Mouse (Mus musculus) bone marrow macrophage, adult 2 months (primary cell): ENCODE results near the gene Smpd3.

Source experiments
- CTCF ChIP-seq: IDR thresholded peaks from 2 replicates; pipeline ENCODE4 v1.5.1; 2012; ENCODE audit warnings: low read depth, mild to moderate bottlenecking, low read length, moderate library complexity
- POLR2A ChIP-seq: IDR thresholded peaks from 2 replicates; pipeline ENCODE4 v1.6.1; 2012; ENCODE audit warnings: mild to moderate bottlenecking, low read depth, low read length, borderline replicate concordance

DNA sequence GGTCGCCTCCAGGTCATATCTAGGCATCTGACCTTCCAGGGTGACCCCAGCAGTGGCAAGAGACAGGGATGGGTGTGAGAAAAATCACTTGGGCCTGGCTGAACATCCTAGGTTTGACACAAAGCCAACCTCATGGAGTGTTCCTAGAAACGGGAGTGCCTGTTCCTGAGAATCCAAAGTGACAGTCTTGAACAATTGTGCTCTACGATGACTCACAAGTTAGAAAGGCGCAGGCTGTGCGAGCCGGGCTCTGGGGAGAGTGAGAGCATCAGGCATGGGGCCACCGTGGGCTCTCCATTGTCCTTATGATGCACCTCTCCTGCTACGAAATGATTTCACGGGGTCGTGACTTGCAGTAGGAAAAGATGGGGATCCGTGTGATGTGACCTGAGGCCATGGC lies 11.6 kb upstream of the Smpd3 start:
- no peak for TF ChIP-seq CTCF
- TF ChIP-seq POLR2A, result no peak
